Mouse (Mus musculus): ENCODE measurements around the gene E030018B13Rik.

Gene E030018B13Rik

GRCm38 (mm10) chr7:63914891-63915290, 1.8 kb upstream of the E030018B13Rik start:
- DNase-seq (ENCODE audit: low spot score in 2 of 2): no peak

GRCm38 (mm10) chr7:63917693-63918092, 1.0 kb downstream of the E030018B13Rik start:
- peak in 1 of 2 experiments; percentile 57 for DNase-seq (ENCODE audit: low spot score in 2 of 2)

DNA sequence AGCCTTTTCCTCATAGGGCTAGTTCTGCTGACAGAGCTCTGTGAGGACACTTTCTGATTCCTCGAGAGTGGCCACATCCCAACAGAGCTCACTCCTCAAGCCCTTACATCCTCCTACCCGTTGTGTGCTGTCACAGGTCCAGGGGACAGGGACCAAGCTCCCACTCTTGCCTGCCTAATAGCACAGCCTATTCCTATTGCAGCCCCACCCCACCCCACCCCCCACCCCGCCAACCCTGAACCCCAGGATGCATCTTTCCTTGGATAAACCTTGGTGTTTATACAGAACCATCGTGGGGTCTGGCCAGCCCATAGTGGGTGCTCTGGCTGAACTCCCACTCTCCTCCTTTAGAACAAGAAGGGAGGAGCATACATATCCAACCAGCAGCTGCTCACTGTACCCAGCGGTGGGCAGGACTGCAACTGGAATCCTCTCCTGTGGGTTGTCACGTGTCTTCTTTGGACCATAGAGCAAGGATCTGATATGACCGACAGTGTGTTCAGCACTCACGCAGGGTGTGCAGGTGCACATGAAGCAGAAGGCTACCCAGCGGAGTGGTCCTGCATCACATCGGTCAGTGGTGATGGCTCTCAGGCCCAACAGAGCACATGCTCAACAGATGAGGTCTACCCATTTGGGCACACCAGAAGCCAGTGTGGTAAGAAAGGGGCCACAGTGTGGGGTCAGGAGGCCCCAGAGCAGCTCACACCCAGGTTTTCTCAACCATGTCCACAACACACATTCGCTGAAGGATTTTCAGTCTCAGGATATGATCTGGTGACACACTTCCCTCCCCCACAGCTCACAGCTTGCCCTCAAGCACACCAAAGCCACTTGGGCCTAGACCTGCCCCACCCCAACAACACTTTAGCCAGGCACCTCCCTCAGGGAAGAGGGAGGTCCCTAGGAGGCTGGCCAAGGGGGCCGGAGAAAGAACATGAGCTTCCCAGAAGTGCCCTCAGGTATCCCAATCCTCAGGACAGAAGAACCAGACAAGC, 2.4 kb downstream of the E030018B13Rik start:
- no peak for DNase-seq (ENCODE audit: low spot score in 2 of 2)

GRCm38 (mm10) chr7:63921909-63922562, 5.4 kb downstream of the E030018B13Rik start:
- no peak for DNase-seq (ENCODE audit: low spot score in 2 of 2)

- DNase-seq (ENCODE audit: low spot score in 2 of 2): no peak
These were observed 5.9 kb downstream of the E030018B13Rik start for GRCm38 (mm10) chr7:63922571-63922970.

GRCm38 (mm10) chr7:63922975-63923374, 6.3 kb downstream of the E030018B13Rik start:
- DNase-seq (ENCODE audit: low spot score in 2 of 2): no peak

- DNase-seq (ENCODE audit: low spot score in 2 of 2): no peak
These were observed 7.5 kb downstream of the E030018B13Rik start for GRCm38 (mm10) chr7:63924151-63924550.

- peak; percentile 86 for DNase-seq (ENCODE audit: low spot score in 2 of 2)
These were observed 8.2 kb downstream of the E030018B13Rik start for GRCm38 (mm10) chr7:63924747-63925412.

GRCm38 (mm10) chr7:63925413-63926360, 9.0 kb downstream of the E030018B13Rik start:
- peak; percentile 79 to 89 for DNase-seq (ENCODE audit: low spot score in 2 of 2)

- no peak for DNase-seq (ENCODE audit: low spot score in 2 of 2)
These were observed 9.8 kb downstream of the E030018B13Rik start for GRCm38 (mm10) chr7:63926492-63926891.

DNA sequence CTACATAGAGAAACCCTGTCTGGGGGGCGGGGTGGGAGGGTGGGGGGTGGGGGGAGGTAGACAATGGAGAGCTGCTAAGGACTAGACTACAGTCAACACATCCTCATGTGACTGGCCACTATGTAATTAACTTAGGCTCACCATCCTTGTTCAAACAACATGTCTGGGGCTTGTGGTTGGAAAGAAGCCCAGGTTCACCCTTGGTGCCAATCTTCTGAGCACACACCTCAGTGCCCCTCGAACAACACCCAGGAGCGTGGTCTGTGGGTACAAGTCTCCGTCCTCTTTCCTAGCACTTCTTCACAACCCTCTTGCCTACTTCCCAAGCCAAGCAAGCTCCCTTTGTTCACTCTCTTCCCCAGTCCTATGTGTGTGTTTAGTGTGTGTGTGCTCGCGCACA, 10.5 kb downstream of the E030018B13Rik start:
- DNase-seq (ENCODE audit: low spot score in 2 of 2): no peak

DNA sequence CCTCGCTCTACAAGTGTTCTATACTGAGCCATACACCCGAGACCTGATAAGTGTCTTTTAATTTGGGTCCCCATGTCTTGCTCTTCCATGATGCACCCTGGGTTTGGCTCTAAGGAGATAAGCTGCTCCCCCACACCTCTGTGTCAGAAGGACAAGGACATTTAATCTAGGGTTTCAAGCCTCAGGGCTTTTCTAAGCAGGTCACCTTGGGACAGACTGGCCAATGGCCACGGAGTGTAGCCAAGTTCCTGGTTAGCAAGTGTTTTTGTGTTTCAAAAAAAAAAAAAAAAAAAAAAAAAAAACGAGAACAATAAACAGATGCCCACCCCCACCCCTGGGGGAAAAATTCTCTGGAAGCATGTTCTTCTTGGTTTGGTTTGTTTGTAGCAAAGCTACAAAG, 12.4 kb downstream of the E030018B13Rik start:
- DNase-seq (ENCODE audit: low spot score in 2 of 2): no peak

- DNase-seq (ENCODE audit: low spot score in 2 of 2): no peak
These were observed 13.5 kb downstream of the E030018B13Rik start for GRCm38 (mm10) chr7:63930132-63930531.

DNA sequence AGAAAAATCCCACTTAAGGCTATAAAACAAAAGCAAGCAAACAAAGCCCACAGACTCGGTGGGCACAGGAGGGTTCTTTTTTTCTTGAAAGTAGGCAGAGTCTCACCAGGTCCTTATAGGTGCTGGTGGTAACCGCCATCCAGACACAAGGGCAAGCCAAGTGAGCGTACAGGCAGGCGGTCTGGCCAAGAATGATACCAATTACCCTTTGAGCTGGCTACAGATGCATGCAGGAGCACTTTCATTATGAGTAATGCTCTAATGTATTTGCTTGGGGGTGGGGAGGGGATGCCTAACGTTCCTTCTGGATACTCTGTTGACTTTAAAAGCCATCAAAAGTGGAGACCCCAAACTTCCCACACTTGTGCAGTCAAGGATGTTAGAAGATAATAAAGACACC, 14.1 kb downstream of the E030018B13Rik start:
- no peak for DNase-seq (ENCODE audit: low spot score in 2 of 2)

- DNase-seq (ENCODE audit: low spot score in 2 of 2): no peak
These were observed 15.8 kb downstream of the E030018B13Rik start for GRCm38 (mm10) chr7:63932461-63932860.

GRCm38 (mm10) chr7:63933905-63934304, 17.2 kb downstream of the E030018B13Rik start:
- no peak for DNase-seq (ENCODE audit: low spot score in 2 of 2)

DNA sequence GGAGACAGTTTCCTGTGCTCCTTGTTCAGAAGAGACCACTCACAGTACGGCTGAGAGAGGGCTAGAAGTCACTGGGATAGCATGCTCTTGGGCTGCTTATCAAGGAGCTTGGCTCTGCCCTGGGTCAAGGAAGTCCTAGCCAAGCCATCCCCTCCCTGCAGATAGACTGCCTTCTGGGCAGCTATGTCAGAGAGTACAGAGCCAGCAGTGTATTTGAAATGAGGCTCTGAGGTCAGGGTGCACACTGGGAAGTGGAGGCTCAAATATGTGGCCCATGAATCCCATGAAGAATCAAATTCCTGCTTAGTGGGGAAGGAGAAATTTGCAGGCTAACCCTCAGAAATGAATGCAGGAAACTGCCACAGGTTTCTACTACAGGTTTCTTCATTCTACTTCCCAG, 17.9 kb downstream of the E030018B13Rik start:
- no peak for DNase-seq (ENCODE audit: low spot score in 2 of 2)

DNA sequence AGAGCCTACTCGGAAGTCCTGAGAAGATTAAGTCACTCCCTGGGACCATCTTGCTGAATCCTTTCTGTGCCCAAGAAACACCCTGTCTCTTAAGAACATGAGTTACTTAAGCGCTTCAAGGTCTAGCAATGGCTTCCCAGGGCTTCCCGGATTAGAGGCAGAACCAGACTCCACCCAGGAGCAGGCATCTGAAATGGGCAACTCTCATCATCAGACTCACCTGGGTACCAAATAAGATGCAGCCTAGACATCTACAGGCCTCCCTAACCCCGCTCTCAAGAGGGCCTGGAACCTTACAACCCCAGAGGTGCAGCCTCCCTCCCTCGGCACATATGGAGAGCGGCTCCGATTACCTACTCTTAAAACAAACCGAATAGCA, 19.1 kb downstream of the E030018B13Rik start:
- DNase-seq (ENCODE audit: low spot score in 2 of 2): no peak

DNA sequence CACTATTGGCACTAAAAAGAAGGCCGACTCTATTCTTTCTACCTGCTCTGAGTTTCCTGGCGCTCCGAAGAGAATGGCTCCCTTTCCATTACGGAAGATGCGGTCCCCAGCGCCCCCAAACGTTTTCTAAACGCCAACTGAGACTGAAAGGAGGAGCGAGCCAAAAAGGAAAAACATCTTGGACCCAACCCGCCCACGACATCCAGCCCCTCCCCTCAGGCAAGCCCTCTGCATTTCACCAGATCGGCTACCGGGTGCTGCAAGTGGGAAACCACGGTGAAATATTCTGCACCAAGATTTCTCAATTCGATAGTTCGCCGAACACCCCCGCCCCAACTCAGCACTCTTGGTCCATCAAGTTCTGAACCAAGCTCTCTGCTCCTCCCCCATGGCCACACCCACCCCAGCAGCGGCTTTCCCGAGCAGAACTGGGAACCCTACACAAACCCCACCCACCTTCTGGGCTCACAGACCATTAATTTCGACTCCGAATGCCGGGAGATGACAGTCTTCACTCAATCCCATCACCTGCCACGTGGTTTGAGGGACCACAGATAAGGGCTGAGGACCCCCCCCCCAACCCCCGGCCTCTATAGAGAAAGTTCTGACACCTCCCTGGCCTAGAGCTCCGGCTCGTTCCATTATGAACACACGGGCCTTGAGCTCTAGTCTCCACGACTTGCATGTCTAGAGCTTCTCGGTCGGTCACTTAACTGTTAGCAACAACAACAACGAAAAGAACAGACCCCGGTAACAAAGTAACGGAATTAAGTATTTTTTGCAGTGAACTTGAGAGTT, 19.7 kb downstream of the E030018B13Rik start:
- peak; percentile 74 to 75 for DNase-seq (ENCODE audit: low spot score in 2 of 2)

DNA sequence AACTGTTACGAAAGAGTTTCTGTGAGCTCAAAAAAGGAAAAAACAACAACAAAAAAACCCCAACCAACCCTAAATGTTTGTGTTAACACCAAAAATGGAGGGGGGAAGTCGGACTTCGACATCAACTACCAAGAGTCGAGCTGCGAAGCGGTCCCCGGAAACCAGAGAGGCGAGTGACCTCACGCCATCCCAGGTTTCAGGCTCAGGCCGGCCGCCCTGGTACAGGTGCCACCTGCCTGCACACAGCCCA, 20.3 kb downstream of the E030018B13Rik start:
- DNase-seq (ENCODE audit: low spot score in 2 of 2): no peak

Measured in right cerebral cortex, postnatal 36 days (tissue).